Mouse (Mus musculus) CH12.LX (cell line): ENCODE results near the gene Apopt1. TPM values are rescaled to one million over a fixed set of nuclear protein-coding genes. Genes with fewer than 3 reads are reported as not detected.

Experiments used
- DNase-seq: peaks from one replicate; pipeline ENCODE4 v3.0.0-alpha.2; 2013; ENCODE audit errors: extremely low read depth
- H3K27ac ChIP-seq: 2 replicates; pipeline ENCODE4 v1.5.1; 2012; ENCODE audit warnings: low read depth, mild to moderate bottlenecking, control low read depth, moderate library complexity; ENCODE audit not compliant: insufficient read depth
- H3K27me3 ChIP-seq: replicated peaks from 2 replicates; pipeline ENCODE3; 2012; ENCODE audit warnings: inconsistent platforms
- H3K36me3 ChIP-seq, 2 experiments: replicated peaks in 1 of 2; 2 replicates each; pipeline versions ENCODE3 to v1.6.1; 2012; ENCODE audit warnings: inconsistent platforms in 1 of 2, low read length in 1 of 2, mild to moderate bottlenecking in 1 of 2, mixed read lengths in 1 of 2, moderate library complexity in 1 of 2; ENCODE audit not compliant: control insufficient read depth in 1 of 2, insufficient read depth in 1 of 2
- H3K4me1 ChIP-seq, 2 experiments: 2 replicates each; pipeline ENCODE4 v1.6.1; 2012; ENCODE audit warnings: inconsistent platforms in 1 of 2, moderate library complexity in 1 of 2; ENCODE audit not compliant: insufficient read depth in 2 of 2, control insufficient read depth in 1 of 2
- H3K4me2 ChIP-seq: 2 replicates; pipeline ENCODE4 v1.6.1; 2012; ENCODE audit warnings: low read depth, mild to moderate bottlenecking, control low read depth; ENCODE audit not compliant: poor library complexity, insufficient read depth, severe bottlenecking
- H3K4me3 ChIP-seq, 3 experiments: fragments of 150-350 bp in 1 of 3; sonication (generic) in 1 of 3; replicated peaks in 1 of 3; 2 replicates each; pipeline versions ENCODE3 to v1.5.1; 2011 to 2012; ENCODE audit warnings: low read depth in 2 of 3, low read length in 2 of 3, mild to moderate bottlenecking in 2 of 3, moderate library complexity in 2 of 3, control low read depth in 1 of 3, improper control_type of control experiment in 1 of 3, inconsistent platforms in 1 of 3, mixed read lengths in 1 of 3; ENCODE audit not compliant: poor library complexity in 1 of 3
- H3K79me2 ChIP-seq: replicated peaks from 2 replicates; pipeline ENCODE4 v1.6.1; 2012; ENCODE audit warnings: mild to moderate bottlenecking, moderate library complexity; ENCODE audit not compliant: control insufficient read depth, poor library complexity, insufficient read depth, severe bottlenecking; ENCODE audit errors: extremely low read depth
- H3K9ac ChIP-seq: 2 replicates; pipeline ENCODE4 v1.6.1; 2012; ENCODE audit warnings: low read depth, mild to moderate bottlenecking, control low read depth, moderate library complexity; ENCODE audit not compliant: insufficient read depth
- H3K9me3 ChIP-seq: replicated peaks from 2 replicates; pipeline ENCODE3; 2012; ENCODE audit warnings: low read length, inconsistent platforms, mixed read lengths
- CHD1 ChIP-seq: IDR thresholded peaks from 2 replicates; pipeline ENCODE4 v1.6.1; 2012; ENCODE audit warnings: low read depth, low read length, improper control_type of control experiment, inconsistent platforms
- E2F4 ChIP-seq: IDR thresholded peaks from 2 replicates; pipeline ENCODE4 v1.6.1; 2011; ENCODE audit warnings: low read depth, low read length, improper control_type of control experiment; ENCODE audit not compliant: insufficient replicate concordance
- ELF1 ChIP-seq: IDR thresholded peaks from 2 replicates; pipeline ENCODE4 v1.6.1; 2014; ENCODE audit warnings: low read depth, mild to moderate bottlenecking, inconsistent platforms, low read length, improper control_type of control experiment
- EP300 ChIP-seq: IDR thresholded peaks from 2 replicates; pipeline ENCODE4 v1.6.1; 2011; ENCODE audit warnings: low read length, improper control_type of control experiment
- ETS1 ChIP-seq: conservative IDR thresholded peaks from 2 replicates; pipeline ENCODE4 v1.6.1; 2012; ENCODE audit warnings: low read depth, mild to moderate bottlenecking, inconsistent platforms, low read length, improper control_type of control experiment, moderate library complexity
- HCFC1 ChIP-seq: IDR thresholded peaks from 2 replicates; pipeline ENCODE4 v1.6.1; 2012; ENCODE audit warnings: low read depth, mild to moderate bottlenecking, inconsistent platforms, low read length, improper control_type of control experiment
- IRF4 ChIP-seq: IDR thresholded peaks from 2 replicates; pipeline ENCODE4 v1.6.1; 2014; ENCODE audit warnings: low read depth, mild to moderate bottlenecking, inconsistent platforms, low read length, improper control_type of control experiment
- JUND ChIP-seq: conservative IDR thresholded peaks from 2 replicates; pipeline ENCODE4 v1.6.1; 2011; ENCODE audit warnings: low read depth, low read length, improper control_type of control experiment
- KAT2A ChIP-seq: IDR thresholded peaks from 2 replicates; pipeline ENCODE4 v1.6.1; 2012; ENCODE audit warnings: low read length, improper control_type of control experiment, inconsistent platforms; ENCODE audit not compliant: insufficient replicate concordance
- MAFK ChIP-seq: IDR thresholded peaks from 2 replicates; pipeline ENCODE4 v1.6.1; 2011; ENCODE audit warnings: low read length, improper control_type of control experiment; ENCODE audit not compliant: insufficient replicate concordance
- MAX ChIP-seq: IDR thresholded peaks from 2 replicates; pipeline ENCODE4 v1.6.1; 2011; ENCODE audit warnings: low read length, improper control_type of control experiment
- MEF2A ChIP-seq: IDR thresholded peaks from 2 replicates; pipeline ENCODE4 v1.6.1; 2014; ENCODE audit warnings: low read depth, mild to moderate bottlenecking, inconsistent platforms, low read length, improper control_type of control experiment, borderline replicate concordance
- NELFE ChIP-seq: IDR thresholded peaks from 2 replicates; pipeline ENCODE4 v1.6.1; 2011; ENCODE audit warnings: low read depth, low read length, improper control_type of control experiment
- POLR2A ChIP-seq: IDR thresholded peaks from 2 replicates; pipeline ENCODE4 v1.6.1; 2011; ENCODE audit warnings: low read depth, mild to moderate bottlenecking, improper control_type of control experiment, low read length
- RCOR1 ChIP-seq: conservative IDR thresholded peaks from 2 replicates; pipeline ENCODE4 v1.6.1; 2012; ENCODE audit warnings: low read depth, mild to moderate bottlenecking, inconsistent platforms, low read length, improper control_type of control experiment
- TBP ChIP-seq: conservative IDR thresholded peaks from 2 replicates; pipeline ENCODE4 v1.6.1; 2011; ENCODE audit warnings: low read depth, low read length, improper control_type of control experiment
- ZC3H11A ChIP-seq: IDR thresholded peaks from 2 replicates; pipeline ENCODE4 v1.6.1; 2012; ENCODE audit warnings: low read depth, mild to moderate bottlenecking, inconsistent platforms, low read length, improper control_type of control experiment
- ZMIZ1 ChIP-seq: IDR thresholded peaks from 2 replicates; pipeline ENCODE4 v1.6.1; 2012; ENCODE audit warnings: low read depth, mild to moderate bottlenecking, inconsistent platforms, low read length, improper control_type of control experiment
- ZNF384 ChIP-seq: IDR thresholded peaks from 2 replicates; pipeline ENCODE4 v1.6.1; 2012; ENCODE audit warnings: low read depth, low read length, improper control_type of control experiment, inconsistent platforms
- dilution Hi-C: fragments of 300-500 bp; cut with MboI; formaldehyde crosslinking; loops from 2 replicates; pipeline ENCODE4 v1.14.3; 2020; ENCODE audit warnings: low sequenced_read_pairs; ENCODE audit not compliant: extremely low pct_unique_long_range_greater_than_20kb, extremely low pct_ligation_motif_present
- in situ Hi-C: fragments of 300-500 bp; cut with MboI; formaldehyde crosslinking; loops from 3 replicates; pipeline ENCODE4 v1.14.3; 2019; ENCODE audit warnings: low sequenced_read_pairs, low pct_ligation_motif_present, low pct_unique_long_range_greater_than_20kb, mixed read lengths
- polyA plus RNA-seq: library from polyadenylated mRNA; unstranded; fragments of >175 nt; gene quantifications from 2 replicates; pipeline ENCODE4 v1.2.1, GENCODE M21; 2012; ENCODE audit warnings: low read depth; ENCODE audit not compliant: insufficient read length
- total RNA-seq, 2 experiments: library from RNA; depleted of rRNA; stranded (reverse); fragments of 300-350 nt in 1 of 2; fragments of >200 nt in 1 of 2; gene quantifications; 2 replicates each; pipeline ENCODE4 v1.2.3; 2012 to 2014

Gene Apopt1
- total and polyA plus RNA-seq, 3 experiments = 36.0 to 49.1 (median 43.6) TPM

GRCm38 (mm10) chr12:111774156-111774555 lies 61.1 kb downstream of the Apopt1 start:
- DNase-seq = no peak
- dilution Hi-C loops (no loop called here), in situ Hi-C loops (no loop called here)
- Histone ChIP-seq H3K4me2 (no peak overlapping the region), H3K4me3 (no peak overlapping the region), H3K4me1 (peaks cover 0 to 18% of the 10 kb centered on the region in 2 experiments; a peak in 2 of 4 replicates), H3K9me3 (peaks cover 8% of the 10 kb centered on the region), H3K9ac (no peak overlapping the region), H3K27ac (no peak overlapping the region), H3K27me3 (no peaks in the 10 kb centered on the region), H3K36me3 (peaks cover 64 to 90% of the 10 kb centered on the region in 2 experiments), H3K79me2 (peaks cover 14% of the 10 kb centered on the region)
- TF ChIP-seq ZNF384 = no peak

- TF ChIP-seq RCOR1 = no peak
- no peak for TF ChIP-seq E2F4
- no peak for TF ChIP-seq ETS1
- TF ChIP-seq HCFC1 = no peak
- peaks cover 10% of the 10 kb centered on the region for H3K79me2 ChIP-seq
- no peak overlapping the region for H3K27ac ChIP-seq
- DNase-seq = no peak
- H3K4me2 ChIP-seq = no peak overlapping the region
- H3K9ac ChIP-seq = no peak overlapping the region
- H3K9me3 ChIP-seq = peaks cover 13% of the 10 kb centered on the region
- in situ Hi-C loops (no loop called here), dilution Hi-C loops (no loop called here)
- peaks cover 69 to 90% of the 10 kb centered on the region in 2 experiments for H3K36me3 ChIP-seq
- no peaks in the 10 kb centered on the region for H3K27me3 ChIP-seq
- H3K4me1 ChIP-seq = peaks cover 0 to 12% of the 10 kb centered on the region in 2 experiments; a peak in 2 of 4 replicates
- no peak overlapping the region for H3K4me3 ChIP-seq
These were observed 61.8 kb downstream of the Apopt1 start for GRCm38 (mm10) chr12:111774845-111775244.

GRCm38 (mm10) chr12:111777919-111778318 lies 64.9 kb downstream of the Apopt1 start:
- Histone ChIP-seq H3K4me1 (peaks cover 0 to 11% of the 10 kb centered on the region in 2 experiments; a peak in 1 of 4 replicates), H3K27ac (no peak overlapping the region), H3K9ac (no peak overlapping the region), H3K27me3 (no peaks in the 10 kb centered on the region), H3K79me2 (no peaks in the 10 kb centered on the region), H3K9me3 (peaks cover 10% of the 10 kb centered on the region), H3K36me3 (peaks cover 83 to 97% of the 10 kb centered on the region in 2 experiments), H3K4me2 (no peak overlapping the region), H3K4me3 (no peak overlapping the region)
- DNase-seq = no peak
- dilution Hi-C loops = no loop called here
- in situ Hi-C loops = no loop called here
- TF ChIP-seq ZC3H11A = no peak
- no peak for TF ChIP-seq ZMIZ1
- TF ChIP-seq RCOR1 = no peak
- no peak for TF ChIP-seq MAFK
- TF ChIP-seq POLR2A = no peak
- TF ChIP-seq JUND = no peak
- no peak for TF ChIP-seq KAT2A
- TF ChIP-seq ZNF384 = no peak
- no peak for TF ChIP-seq TBP
- TF ChIP-seq IRF4 = no peak
- no peak for TF ChIP-seq CHD1
- no peak for TF ChIP-seq NELFE
- no peak for TF ChIP-seq MAX
- no peak for TF ChIP-seq ELF1
- TF ChIP-seq MEF2A = no peak
- no peak for TF ChIP-seq EP300
